Mouse (Mus musculus) embryonic facial prominence, embryonic 11.5 days (tissue): Measurements from ENCODE around the gene Ufsp2. TPM values are rescaled to one million over a fixed set of nuclear protein-coding genes. Genes with fewer than 3 reads are reported as not detected.

ENCODE experiments used
- ATAC-seq: fragments of 200-750 bp; cut with Nextera tagmentation; replicated peaks from 2 replicates; pipeline ENCODE4 v1.8.0; 2017; ENCODE audit warnings: low read depth; ENCODE audit not compliant: insufficient number of reproducible peaks, low FRiP score, low TSS enrichment
- DNase-seq: peaks from one replicate; pipeline ENCODE4 v3.0.0-alpha.2; 2015; ENCODE audit warnings: low spot score
- H3K27ac ChIP-seq: fragments of 300-500 bp; sonication (generic); replicated peaks from 2 replicates; pipeline ENCODE4 v1.5.1; 2014; ENCODE audit warnings: mild to moderate bottlenecking, low read depth, low read length, control low read depth
- H3K27me3 ChIP-seq: fragments of 300-500 bp; sonication (generic); 2 replicates; pipeline ENCODE4 v1.6.1; 2014; ENCODE audit warnings: mild to moderate bottlenecking, low read length, moderate library complexity, mixed read lengths; ENCODE audit not compliant: control insufficient read depth, insufficient read depth
- H3K36me3 ChIP-seq: fragments of 300-500 bp; sonication (generic); replicated peaks from 2 replicates; pipeline ENCODE4 v1.6.1; 2014; ENCODE audit warnings: low read depth, mild to moderate bottlenecking, low read length, moderate library complexity, mixed read lengths; ENCODE audit not compliant: control insufficient read depth, insufficient read depth
- H3K4me1 ChIP-seq: fragments of 300-500 bp; sonication (generic); 2 replicates; pipeline ENCODE4 v1.6.1; 2014; ENCODE audit warnings: low read length, mixed read lengths; ENCODE audit not compliant: control insufficient read depth, insufficient read depth
- H3K4me2 ChIP-seq: fragments of 300-500 bp; sonication (generic); 2 replicates; pipeline ENCODE4 v1.6.1; 2014; ENCODE audit warnings: low read depth, mild to moderate bottlenecking, control low read depth, low read length, moderate library complexity
- H3K4me3 ChIP-seq: fragments of 300-500 bp; sonication (generic); 2 replicates; pipeline ENCODE4 v1.5.1; 2014; ENCODE audit warnings: low read depth, low read length, control low read depth
- H3K9ac ChIP-seq: fragments of 300-500 bp; sonication (generic); replicated peaks from 2 replicates; pipeline ENCODE4 v1.6.1; 2014; ENCODE audit warnings: mild to moderate bottlenecking, control low read depth, low read length
- H3K9me3 ChIP-seq: fragments of 300-500 bp; sonication (generic); replicated peaks from 2 replicates; pipeline ENCODE4 v1.6.1; 2016; ENCODE audit warnings: mild to moderate bottlenecking, low read length, inconsistent platforms, mixed read lengths; ENCODE audit not compliant: control insufficient read depth
- WGBS: fragments of 180-500 bp; shearing (Covaris S2); extraction: QIAGEN DNeasy Blood & Tissue Kit; methylation state at CpG from one replicate; pipeline ENCODE4 v1.1.7; 2014; 5-methylcytosine and 5-hydroxymethylcytosine counted together
- polyA plus RNA-seq: library from polyadenylated mRNA; unstranded; fragments of >200 nt; fragmentation: Nextera tagmentation; extraction: Ambion mirVana; gene quantifications from 2 replicates; pipeline ENCODE4 v1.2.1, GENCODE M21; 2014

The Ufsp2 gene
- polyA plus RNA-seq = 54.2 and 54.5 TPM in 2 replicates

- H3K4me3 ChIP-seq = peak within 1 kb of the TSS; percentile 54
- no peaks in the 10 kb centered on the region for H3K27me3 ChIP-seq
- H3K4me2 ChIP-seq = peak within 1 kb of the TSS; percentile 51
- WGBS = 1% methylated on average over 57 of the region's 57 CpGs
- H3K9ac ChIP-seq = peak within 1 kb of the TSS; percentile 65
- 0 out of 2 replicates have a peak, but pooled peaks cover 2% of the 10 kb centered on the region for H3K9me3 ChIP-seq
- H3K27ac ChIP-seq = no peak within 1 kb of the TSS; the same call in 1 of the 2 replicates
- ATAC-seq = peak; percentile 98
- no peaks in the 10 kb centered on the region for H3K4me1 ChIP-seq
- DNase-seq = peak; percentile 100
- H3K36me3 ChIP-seq = no peaks in the 10 kb centered on the region; the same call in 1 of the 2 replicates
These were observed at the start of gene Ufsp2, which contains the start of gene 1700029J07Rik for GRCm38 (mm10) chr8:45975126-45975836. Gene Ufsp2 (plus strand): TSS chr8:45975528. Gene 1700029J07Rik (minus strand): TSS chr8:45975252.

GRCm38 (mm10) chr8:45934582-45935014, 40.7 kb upstream of the Ufsp2 start, which contains the start of gene Ccdc110:
Gene Ccdc110 (plus strand): TSS chr8:45934619.
- Histone ChIP-seq H3K4me1 (no peaks in the 10 kb centered on the region), H3K4me3 (peak within 1 kb of the TSS; percentile 16), H3K9ac (no peak within 1 kb of the TSS), H3K27ac (no peak within 1 kb of the TSS), H3K36me3 (no peaks in the 10 kb centered on the region), H3K27me3 (no peaks in the 10 kb centered on the region), H3K4me2 (peak within 1 kb of the TSS; percentile 32), H3K9me3 (no peaks in the 10 kb centered on the region)
- DNase-seq = peak; percentile 96
- 5% methylated on average over 23 of the region's 23 CpGs for whole genome bisulfite sequencing
- peak; percentile 85 for ATAC-seq

- H3K4me3 ChIP-seq = no peak overlapping the region
- H3K9me3 ChIP-seq = no peaks in the 10 kb centered on the region
- no peak for DNase-seq
- no peaks in the 10 kb centered on the region for H3K4me1 ChIP-seq
- no peaks in the 10 kb centered on the region for H3K36me3 ChIP-seq
- no peak overlapping the region for H3K9ac ChIP-seq
- WGBS = 89% methylated on average over 9 of the region's 9 CpGs
- H3K27me3 ChIP-seq = no peaks in the 10 kb centered on the region
- no peak overlapping the region for H3K4me2 ChIP-seq
- ATAC-seq = no peak
- H3K27ac ChIP-seq = no peak overlapping the region
These were observed 38.3 kb upstream of the Ufsp2 start for GRCm38 (mm10) chr8:45936986-45937385.

GRCm38 (mm10) chr8:45946283-45946682, 29.0 kb upstream of the Ufsp2 start:
- no peaks in the 10 kb centered on the region for H3K9me3 ChIP-seq
- no peak overlapping the region for H3K27ac ChIP-seq
- no peaks in the 10 kb centered on the region for H3K4me1 ChIP-seq
- no peak overlapping the region for H3K4me2 ChIP-seq
- ATAC-seq = no peak
- no peaks in the 10 kb centered on the region for H3K27me3 ChIP-seq
- no peak overlapping the region for H3K4me3 ChIP-seq
- no peaks in the 10 kb centered on the region for H3K36me3 ChIP-seq
- 90% methylated on average over 4 of the region's 4 CpGs for WGBS
- DNase-seq = no peak
- no peak overlapping the region for H3K9ac ChIP-seq

- Histone ChIP-seq H3K4me1 (no peaks in the 10 kb centered on the region), H3K27me3 (no peaks in the 10 kb centered on the region), H3K4me3 (no peak overlapping the region), H3K9ac (no peak overlapping the region), H3K4me2 (no peak overlapping the region), H3K9me3 (no peaks in the 10 kb centered on the region), H3K36me3 (no peaks in the 10 kb centered on the region), H3K27ac (no peak overlapping the region)
- WGBS = 52% methylated on average over 2 of the region's 2 CpGs
- ATAC-seq (no peak), DNase-seq (no peak)
These were observed 24.7 kb upstream of the Ufsp2 start for GRCm38 (mm10) chr8:45950622-45951021.

GRCm38 (mm10) chr8:45970894-45971293, 4.4 kb upstream of the Ufsp2 start:
- Histone ChIP-seq H3K4me2 (no peak overlapping the region), H3K36me3 (no peaks in the 10 kb centered on the region), H3K4me1 (no peaks in the 10 kb centered on the region), H3K27me3 (no peaks in the 10 kb centered on the region), H3K9ac (no peak overlapping the region), H3K27ac (no peak overlapping the region), H3K4me3 (no peak overlapping the region), H3K9me3 (0 out of 2 replicates have a peak, but pooled peaks cover 2% of the 10 kb centered on the region)
- 95% methylated on average over 12 of the region's 12 CpGs for WGBS
- DNase-seq = no peak
- no peak for ATAC-seq

GRCm38 (mm10) chr8:45973988-45974505, 1.3 kb upstream of the Ufsp2 start:
- H3K4me1 ChIP-seq = no peaks in the 10 kb centered on the region
- ATAC-seq = no peak
- DNase-seq = no peak
- H3K36me3 ChIP-seq = no peaks in the 10 kb centered on the region; the same call in 1 of the 2 replicates
- 0 out of 2 replicates have a peak, but pooled peaks cover 2% of the 10 kb centered on the region for H3K9me3 ChIP-seq
- no peak overlapping the region for H3K4me3 ChIP-seq
- H3K9ac ChIP-seq = no peak overlapping the region
- H3K27ac ChIP-seq = no peak overlapping the region
- no peaks in the 10 kb centered on the region for H3K27me3 ChIP-seq
- no peak overlapping the region; the same call in 1 of the 2 replicates for H3K4me2 ChIP-seq
- WGBS = 84% methylated on average over 8 of the region's 8 CpGs
